Mouse (Mus musculus): Measurements from ENCODE around the gene Tmem266.
A peak's percentile ranks its signal among the peaks of the same experiment; 100 is the strongest.

GRCm38 (mm10) chr9:55332949-55333348, 6.2 kb downstream of the Tmem266 start:
- peak; percentile 35; the same call in 1 of the 2 replicates for TF ChIP-seq CTCF (IDR thresholded peaks at IDR 0.05; ENCODE audit: borderline replicate concordance, insufficient read depth, low read depth, low read length)
- TF ChIP-seq POLR2A (IDR thresholded peaks at IDR 0.05; ENCODE audit: borderline replicate concordance, insufficient read depth, low read length): peak; percentile 30; the same call in 1 of the 2 replicates

Data from cerebellum, adult 2 months (tissue).